Mouse (Mus musculus) frontal cortex, postnatal 14 days (tissue): ENCODE data around the gene Gm10644.
A peak's percentile ranks its signal among the peaks of the same experiment; 100 is the strongest.
"Not testable (repeated sequence)": the region's sequence is repeated elsewhere in the genome, so short reads cannot be mapped to it uniquely, and the experiment has no call there.

Experiments used
- DNase-seq, 2 experiments: peaks; one replicate each; pipeline ENCODE4 v3.0.0; 2022; ENCODE audit warnings: low spot score in 2 of 2

Gene Gm10644

GRCm38 (mm10) chr8:83955106-83955957 lies at the start of gene Gm10644, which contains the start of gene Asf1b:
Gm10644 (minus strand) TSS chr8:83955205.
Asf1b (plus strand) TSS chr8:83955507.
- DNase-seq = peak; percentile 99

- peak; percentile 86 to 87 for DNase-seq
These were observed 49.7 kb upstream of the Gm10644 start for GRCm38 (mm10) chr8:84004533-84005201.

- no peak for DNase-seq
These were observed 48.7 kb upstream of the Gm10644 start for GRCm38 (mm10) chr8:84003612-84004246.

GRCm38 (mm10) chr8:84002957-84003611 lies 48.1 kb upstream of the Gm10644 start:
- DNase-seq = no peak

- no peak for DNase-seq
These were observed 46.4 kb upstream of the Gm10644 start, which contains the start of gene 1700067K01Rik for GRCm38 (mm10) chr8:84001281-84002000. 1700067K01Rik (plus strand) TSS chr8:84001502.

GRCm38 (mm10) chr8:83999825-84000224 lies 44.8 kb upstream of the Gm10644 start:
- no peak for DNase-seq

- no peak for DNase-seq
These were observed 44.2 kb upstream of the Gm10644 start for GRCm38 (mm10) chr8:83999057-83999705.

- peak; percentile 45 to 52 for DNase-seq
These were observed 43.4 kb upstream of the Gm10644 start for GRCm38 (mm10) chr8:83998231-83999056.

- DNase-seq = no peak
These were observed 42.6 kb upstream of the Gm10644 start, which contains the start of gene Samd1 for GRCm38 (mm10) chr8:83997511-83998141. Samd1 (plus strand) TSS chr8:83997672.

GRCm38 (mm10) chr8:83996567-83997505 lies 41.8 kb upstream of the Gm10644 start:
- DNase-seq = peak; percentile 47 to 64

- DNase-seq = no peak
These were observed 41.0 kb upstream of the Gm10644 start for GRCm38 (mm10) chr8:83995973-83996372.

GRCm38 (mm10) chr8:83994030-83994429 lies 39.0 kb upstream of the Gm10644 start:
- no peak for DNase-seq

- no peak for DNase-seq
These were observed 37.5 kb upstream of the Gm10644 start for GRCm38 (mm10) chr8:83992488-83992887.

- DNase-seq = no peak
These were observed 35.2 kb upstream of the Gm10644 start for GRCm38 (mm10) chr8:83990170-83990569.

- DNase-seq = no peak
These were observed 34.2 kb upstream of the Gm10644 start for GRCm38 (mm10) chr8:83989243-83989642.

GRCm38 (mm10) chr8:83983222-83983621 lies 28.2 kb upstream of the Gm10644 start:
- DNase-seq = not testable (repeated sequence)

- no peak for DNase-seq
These were observed 27.4 kb upstream of the Gm10644 start for GRCm38 (mm10) chr8:83982449-83982848.

- no peak for DNase-seq
These were observed 26.5 kb upstream of the Gm10644 start for GRCm38 (mm10) chr8:83981533-83981932.
